Mouse (Mus musculus) stomach, adult 2 months (tissue): ENCODE results near the gene Mindy3. TPM values are rescaled to one million over a fixed set of nuclear protein-coding genes. Genes with fewer than 3 reads are reported as not detected.

Experiments
- polyA plus RNA-seq: library from polyadenylated mRNA; depleted of rRNA; stranded (reverse); fragments of >200 nt; gene quantifications from 2 replicates; pipeline ENCODE4 v1.2.3, GENCODE M21; 2012; rRNA removed

Gene Mindy3
- polyA plus RNA-seq: 45.8 and 54.7 TPM in 2 replicates

GRCm38 (mm10) chr2:12419262-12419655, at the start of gene Mindy3:
Gene Mindy3, minus strand, starts transcription at chr2:12419470.

DNA sequence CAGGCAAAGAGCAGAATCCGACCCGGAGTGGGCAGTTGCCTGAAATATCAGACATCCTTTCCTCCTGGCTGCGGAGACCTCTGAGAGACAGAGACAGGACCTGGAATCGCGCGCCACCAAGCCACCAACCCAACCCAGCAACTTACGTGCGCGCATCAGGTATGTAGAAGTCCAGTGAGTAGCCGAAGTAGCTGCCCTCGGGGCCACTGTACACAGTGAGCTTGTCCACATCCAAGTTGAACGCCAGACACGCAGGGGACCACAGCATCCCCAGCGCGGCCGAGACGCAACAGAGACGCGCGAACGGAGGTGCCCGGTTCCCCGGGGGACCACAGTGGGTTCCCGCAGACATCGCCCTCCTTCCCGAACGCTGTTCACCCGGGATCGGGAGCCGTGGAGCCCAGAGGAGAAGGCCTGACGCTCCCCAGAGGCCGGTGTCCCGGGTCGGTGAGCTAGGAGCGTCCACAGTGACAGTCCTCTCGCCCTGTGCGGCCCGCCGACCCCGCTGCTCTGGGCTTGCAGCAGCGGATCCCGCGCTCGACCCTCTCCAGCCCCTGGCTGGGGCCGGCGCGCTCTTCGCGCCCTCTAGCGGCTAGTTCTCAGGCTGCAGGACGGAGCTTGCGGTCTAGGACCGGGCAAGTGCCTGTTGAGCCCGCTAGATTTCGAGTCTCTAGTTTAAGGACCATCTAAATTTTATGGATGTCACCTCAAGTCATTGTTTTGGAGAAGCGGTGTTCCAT, 117.7 kb downstream of the Mindy3 start, which contains the start of gene Itga8:
Itga8 (minus strand) TSS at position 492 of the 740 bp plus-strand sequence.

Other genes with a start within 250 kb of the Mindy3 start
- gene Itga8, start 117.5 kb downstream of the Mindy3 start, polyA plus RNA-seq: 1.5 and 2.1 TPM in 2 replicates